Mouse (Mus musculus) CH12.LX (cell line): ENCODE results near the gene Tubb5. TPM values are rescaled to one million over a fixed set of nuclear protein-coding genes. Genes with fewer than 3 reads are reported as not detected.

ENCODE experiments used
- DNase-seq: peaks from one replicate; pipeline ENCODE4 v3.0.0-alpha.2; 2013; ENCODE audit errors: extremely low read depth
- H3K27ac ChIP-seq: 2 replicates; pipeline ENCODE4 v1.5.1; 2012; ENCODE audit warnings: low read depth, mild to moderate bottlenecking, control low read depth, moderate library complexity; ENCODE audit not compliant: insufficient read depth
- H3K27me3 ChIP-seq: replicated peaks from 2 replicates; pipeline ENCODE3; 2012; ENCODE audit warnings: inconsistent platforms
- H3K36me3 ChIP-seq, 2 experiments: replicated peaks in 1 of 2; 2 replicates each; pipeline versions ENCODE3 to v1.6.1; 2012; ENCODE audit warnings: inconsistent platforms in 1 of 2, low read length in 1 of 2, mild to moderate bottlenecking in 1 of 2, mixed read lengths in 1 of 2, moderate library complexity in 1 of 2; ENCODE audit not compliant: control insufficient read depth in 1 of 2, insufficient read depth in 1 of 2
- H3K4me1 ChIP-seq, 2 experiments: 2 replicates each; pipeline ENCODE4 v1.6.1; 2012; ENCODE audit warnings: inconsistent platforms in 1 of 2, moderate library complexity in 1 of 2; ENCODE audit not compliant: insufficient read depth in 2 of 2, control insufficient read depth in 1 of 2
- H3K4me2 ChIP-seq: 2 replicates; pipeline ENCODE4 v1.6.1; 2012; ENCODE audit warnings: low read depth, mild to moderate bottlenecking, control low read depth; ENCODE audit not compliant: poor library complexity, insufficient read depth, severe bottlenecking
- H3K4me3 ChIP-seq, 3 experiments: fragments of 150-350 bp in 1 of 3; sonication (generic) in 1 of 3; replicated peaks in 1 of 3; 2 replicates each; pipeline versions ENCODE3 to v1.5.1; 2011 to 2012; ENCODE audit warnings: low read depth in 2 of 3, low read length in 2 of 3, mild to moderate bottlenecking in 2 of 3, moderate library complexity in 2 of 3, control low read depth in 1 of 3, improper control_type of control experiment in 1 of 3, inconsistent platforms in 1 of 3, mixed read lengths in 1 of 3; ENCODE audit not compliant: poor library complexity in 1 of 3
- H3K79me2 ChIP-seq: replicated peaks from 2 replicates; pipeline ENCODE4 v1.6.1; 2012; ENCODE audit warnings: mild to moderate bottlenecking, moderate library complexity; ENCODE audit not compliant: control insufficient read depth, poor library complexity, insufficient read depth, severe bottlenecking; ENCODE audit errors: extremely low read depth
- H3K9ac ChIP-seq: 2 replicates; pipeline ENCODE4 v1.6.1; 2012; ENCODE audit warnings: low read depth, mild to moderate bottlenecking, control low read depth, moderate library complexity; ENCODE audit not compliant: insufficient read depth
- H3K9me3 ChIP-seq: replicated peaks from 2 replicates; pipeline ENCODE3; 2012; ENCODE audit warnings: low read length, inconsistent platforms, mixed read lengths
- BHLHE40 ChIP-seq: IDR thresholded peaks from 2 replicates; pipeline ENCODE4 v1.6.1; 2011; ENCODE audit warnings: mild to moderate bottlenecking, low read depth, low read length, improper control_type of control experiment
- CHD2 ChIP-seq: IDR thresholded peaks from 2 replicates; pipeline ENCODE4 v1.6.1; 2011; ENCODE audit warnings: low read length, improper control_type of control experiment
- CTCF ChIP-seq, 2 experiments: IDR thresholded peaks in 1 of 2; conservative IDR thresholded peaks in 1 of 2; 2 replicates each; pipeline ENCODE4 v1.5.1; 2011 to 2012; ENCODE audit warnings: low read depth in 2 of 2, low read length in 2 of 2, improper control_type of control experiment in 1 of 2, inconsistent platforms in 1 of 2, mild to moderate bottlenecking in 1 of 2, moderate library complexity in 1 of 2
- E2F4 ChIP-seq: IDR thresholded peaks from 2 replicates; pipeline ENCODE4 v1.6.1; 2011; ENCODE audit warnings: low read depth, low read length, improper control_type of control experiment; ENCODE audit not compliant: insufficient replicate concordance
- ETS1 ChIP-seq: conservative IDR thresholded peaks from 2 replicates; pipeline ENCODE4 v1.6.1; 2012; ENCODE audit warnings: low read depth, mild to moderate bottlenecking, inconsistent platforms, low read length, improper control_type of control experiment, moderate library complexity
- JUND ChIP-seq: conservative IDR thresholded peaks from 2 replicates; pipeline ENCODE4 v1.6.1; 2011; ENCODE audit warnings: low read depth, low read length, improper control_type of control experiment
- KAT2A ChIP-seq: IDR thresholded peaks from 2 replicates; pipeline ENCODE4 v1.6.1; 2012; ENCODE audit warnings: low read length, improper control_type of control experiment, inconsistent platforms; ENCODE audit not compliant: insufficient replicate concordance
- MXI1 ChIP-seq: IDR thresholded peaks from 2 replicates; pipeline ENCODE4 v1.6.1; 2011; ENCODE audit warnings: mild to moderate bottlenecking, low read depth, low read length, improper control_type of control experiment
- NELFE ChIP-seq: IDR thresholded peaks from 2 replicates; pipeline ENCODE4 v1.6.1; 2011; ENCODE audit warnings: low read depth, low read length, improper control_type of control experiment
- NRF1 ChIP-seq: IDR thresholded peaks from 2 replicates; pipeline ENCODE4 v1.6.1; 2014; ENCODE audit warnings: low read depth, mild to moderate bottlenecking, inconsistent platforms, low read length, improper control_type of control experiment, moderate library complexity
- PAX5 ChIP-seq: IDR thresholded peaks from 2 replicates; pipeline ENCODE4 v1.6.1; 2012; ENCODE audit warnings: low read length, inconsistent platforms, mixed read lengths
- POLR2AphosphoS2 ChIP-seq: IDR thresholded peaks from 2 replicates; pipeline ENCODE4 v1.6.1; 2011; ENCODE audit warnings: low read depth, low read length, improper control_type of control experiment
- RAD21 ChIP-seq: IDR thresholded peaks from 2 replicates; pipeline ENCODE4 v1.6.1; 2011; ENCODE audit warnings: low read depth, mild to moderate bottlenecking, low read length, improper control_type of control experiment, moderate library complexity
- SIN3A ChIP-seq: IDR thresholded peaks from 2 replicates; pipeline ENCODE4 v1.6.1; 2012; ENCODE audit warnings: low read length, improper control_type of control experiment, inconsistent platforms
- SMC3 ChIP-seq: IDR thresholded peaks from 2 replicates; pipeline ENCODE4 v1.6.1; 2011; ENCODE audit warnings: low read depth, low read length, improper control_type of control experiment
- USF1 ChIP-seq: IDR thresholded peaks from 2 replicates; pipeline ENCODE4 v1.6.1; 2014; ENCODE audit warnings: low read depth, mild to moderate bottlenecking, inconsistent platforms, low read length, improper control_type of control experiment
- USF2 ChIP-seq: conservative IDR thresholded peaks from 2 replicates; pipeline ENCODE4 v1.6.1; 2011; ENCODE audit warnings: low read depth, low read length, improper control_type of control experiment
- dilution Hi-C: fragments of 300-500 bp; cut with MboI; formaldehyde crosslinking; loops from 2 replicates; pipeline ENCODE4 v1.14.3; 2020; ENCODE audit warnings: low sequenced_read_pairs; ENCODE audit not compliant: extremely low pct_unique_long_range_greater_than_20kb, extremely low pct_ligation_motif_present
- in situ Hi-C: fragments of 300-500 bp; cut with MboI; formaldehyde crosslinking; loops from 3 replicates; pipeline ENCODE4 v1.14.3; 2019; ENCODE audit warnings: low sequenced_read_pairs, low pct_ligation_motif_present, low pct_unique_long_range_greater_than_20kb, mixed read lengths
- polyA plus RNA-seq: library from polyadenylated mRNA; unstranded; fragments of >175 nt; gene quantifications from 2 replicates; pipeline ENCODE4 v1.2.1, GENCODE M21; 2012; ENCODE audit warnings: low read depth; ENCODE audit not compliant: insufficient read length
- total RNA-seq, 2 experiments: library from RNA; depleted of rRNA; stranded (reverse); fragments of 300-350 nt in 1 of 2; fragments of >200 nt in 1 of 2; gene quantifications; 2 replicates each; pipeline ENCODE4 v1.2.3; 2012 to 2014

Tubb5 gene
- total and polyA plus RNA-seq, 3 experiments, result 1,014 to 1,121 (median 1,053) TPM

DNA sequence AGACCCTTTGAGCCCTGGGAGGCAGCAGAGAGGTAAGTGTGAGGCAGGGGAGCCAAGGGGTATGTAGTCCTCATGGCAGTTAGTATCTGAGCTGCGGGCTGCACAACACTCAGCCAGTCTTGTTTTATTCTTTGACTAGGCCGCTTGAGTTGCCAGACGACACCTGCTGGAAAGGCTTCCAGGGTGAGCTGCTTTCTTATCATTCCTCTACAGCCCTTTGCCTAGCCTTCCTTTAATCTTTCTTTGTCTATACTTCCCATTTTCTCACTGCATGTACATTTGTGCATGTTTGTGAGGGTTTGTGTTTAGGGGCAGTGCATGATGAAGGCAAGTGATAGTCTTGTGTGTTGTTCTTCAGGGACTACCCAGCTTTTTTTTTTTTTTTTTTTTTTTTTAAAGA lies 12.9 kb upstream of the Tubb5 start:
- TF ChIP-seq MXI1 (no peak), NRF1 (no peak), CHD2 (no peak), SIN3A (no peak), PAX5 (no peak), BHLHE40 (no peak), NELFE (no peak), JUND (no peak), KAT2A (no peak), POLR2AphosphoS2 (no peak)
- TF ChIP-seq, all 38 proteins: peak for 0
- Histone ChIP-seq H3K4me3 (no peak overlapping the region), H3K9ac (no peak overlapping the region), H3K4me1 (peaks cover 0 to 16% of the 10 kb centered on the region in 2 experiments; a peak in 2 of 4 replicates), H3K36me3 (peaks cover 44 to 81% of the 10 kb centered on the region in 2 experiments), H3K4me2 (no peak overlapping the region), H3K9me3 (no peaks in the 10 kb centered on the region), H3K27me3 (no peaks in the 10 kb centered on the region), H3K27ac (no peak overlapping the region), H3K79me2 (no peaks in the 10 kb centered on the region)
- in situ Hi-C loops, result no loop called here
- dilution Hi-C loops, result no loop called here
- DNase-seq, result no peak

DNA sequence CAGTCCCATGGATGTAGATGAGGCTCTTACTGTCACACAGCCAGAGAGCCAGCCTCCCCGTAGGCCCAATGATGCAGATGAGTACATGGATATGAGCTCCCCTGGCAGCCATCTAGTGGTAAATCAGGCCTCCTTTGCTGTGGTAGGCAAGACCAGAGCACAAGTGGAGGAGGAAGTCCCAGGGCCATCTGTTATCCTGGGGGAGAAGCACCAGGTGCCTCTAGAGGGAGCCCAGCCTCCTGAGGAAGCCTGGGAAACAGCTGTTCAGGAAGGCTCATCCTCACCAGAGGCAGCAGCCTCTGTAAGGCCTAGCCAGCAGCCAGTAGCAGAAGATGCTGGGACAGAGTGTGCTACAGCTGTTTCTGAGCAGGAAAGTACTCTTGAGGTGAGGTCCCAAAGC lies 10.0 kb upstream of the Tubb5 start:
- no peaks in the 10 kb centered on the region for H3K27me3 ChIP-seq
- no peak for DNase-seq
- H3K79me2 ChIP-seq, result no peaks in the 10 kb centered on the region; the same call in 1 of the 2 replicates
- H3K4me2 ChIP-seq, result no peak overlapping the region
- no peak overlapping the region for H3K27ac ChIP-seq
- no peak overlapping the region for H3K4me3 ChIP-seq
- peaks cover 50 to 76% of the 10 kb centered on the region in 2 experiments for H3K36me3 ChIP-seq
- H3K9ac ChIP-seq, result no peak overlapping the region
- peaks cover 0 to 17% of the 10 kb centered on the region in 2 experiments; a peak in 2 of 4 replicates for H3K4me1 ChIP-seq
- dilution Hi-C loops, result no loop called here
- TF ChIP-seq ETS1, result no peak
- TF ChIP-seq USF2, result no peak
- TF ChIP-seq SMC3, result peak; percentile 26
- TF ChIP-seq CTCF (conservative IDR thresholded peaks at IDR 0.05 in 1 of 2, IDR thresholded peaks at IDR 0.05 in 1 of 2; ENCODE audit: low read depth in 2 of 2, low read length in 2 of 2), result peak in 1 of 2 experiments; percentile 44; a peak in 2 of 4 replicates
- TF ChIP-seq RAD21, result peak; percentile 24
- in situ Hi-C loops, result no loop called here
- no peaks in the 10 kb centered on the region for H3K9me3 ChIP-seq

- TF ChIP-seq RAD21 (peak; percentile 30), SMC3 (peak; percentile 43), CTCF (conservative IDR thresholded peaks at IDR 0.05 in 1 of 2, IDR thresholded peaks at IDR 0.05 in 1 of 2; ENCODE audit: low read depth in 2 of 2, low read length in 2 of 2) (peak in 1 of 2 experiments; percentile 53; a peak in 2 of 4 replicates), E2F4 (no peak), USF2 (no peak), SIN3A (no peak), USF1 (no peak)
Observed at GRCm38 (mm10) chr17:35843514-35843913, 5.4 kb upstream of the Tubb5 start.

More at GRCm38 (mm10) chr17:35843514-35843913, 5.4 kb upstream of the Tubb5 start:
- no peaks in the 10 kb centered on the region for H3K9me3 ChIP-seq
- dilution Hi-C loops, result no loop called here
- H3K9ac ChIP-seq, result no peak overlapping the region
- in situ Hi-C loops, result no loop called here
- no peaks in the 10 kb centered on the region for H3K27me3 ChIP-seq
- no peak overlapping the region for H3K27ac ChIP-seq
- DNase-seq, result no peak
- H3K4me3 ChIP-seq, result no peak overlapping the region
- H3K36me3 ChIP-seq, result peaks cover 27 to 34% of the 10 kb centered on the region in 2 experiments
- H3K4me2 ChIP-seq, result no peak overlapping the region
- H3K4me1 ChIP-seq, result peaks cover 0 to 35% of the 10 kb centered on the region in 2 experiments; a peak in 2 of 4 replicates
- no peaks in the 10 kb centered on the region; the same call in none of the 2 replicates for H3K79me2 ChIP-seq
